Mouse (Mus musculus): Measurements from ENCODE around the gene Rnf141. TPM values are rescaled to one million over a fixed set of nuclear protein-coding genes. Genes with fewer than 3 reads are reported as not detected.

The Rnf141 gene
- polyA plus RNA-seq, 1 experiment from 2014 or later, result 20.1 TPM

DNA sequence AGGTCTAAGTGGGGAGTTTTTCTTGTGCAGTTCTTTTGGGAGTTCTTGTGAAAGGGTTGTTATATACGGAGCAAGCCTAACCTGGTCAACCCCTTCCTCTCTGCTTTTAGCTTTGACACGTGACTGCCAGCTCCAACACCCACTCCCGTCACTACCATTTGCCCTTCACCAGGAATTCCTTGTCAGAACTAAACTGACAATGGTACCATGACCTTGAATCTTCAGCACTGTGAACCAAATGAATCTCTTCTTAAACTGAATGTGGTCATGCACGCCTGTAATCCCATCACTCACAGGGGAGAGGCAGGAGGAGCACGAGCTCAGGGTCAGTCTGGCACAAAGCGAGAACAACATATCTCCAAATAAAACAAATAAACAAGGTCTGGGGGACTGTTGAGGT lies 22.9 kb upstream of the Rnf141 start:
- ATAC-seq (replicated peaks; ENCODE audit: low FRiP score, low read depth), result no peak
- no peak for TF ChIP-seq CTCF (IDR thresholded peaks at IDR 0.05; ENCODE audit: low read depth)
- H3K9me3 ChIP-seq (replicated peaks; ENCODE audit: low read length), result no peaks in the 10 kb centered on the region
- H3K4me3 ChIP-seq (replicated peaks; ENCODE audit: low read depth, low read length), result no peak overlapping the region
- no peak overlapping the region for H3K27ac ChIP-seq
- H3K27me3 ChIP-seq (ENCODE audit: insufficient read depth, low read length), result no peaks in the 10 kb centered on the region
- 81% methylated on average over 6 of the region's 6 CpGs for WGBS
- no peaks in the 10 kb centered on the region for H3K36me3 ChIP-seq (ENCODE audit: insufficient read depth, low read length)
- H3K4me1 ChIP-seq (replicated peaks; ENCODE audit: insufficient read depth, low read length), result no peaks in the 10 kb centered on the region
- no peak overlapping the region for H3K9ac ChIP-seq (ENCODE audit: low read depth, low read length)
- DNase-seq (ENCODE audit: low spot score), result no peak
- no peak overlapping the region for H3K4me2 ChIP-seq (ENCODE audit: low read length)

DNA sequence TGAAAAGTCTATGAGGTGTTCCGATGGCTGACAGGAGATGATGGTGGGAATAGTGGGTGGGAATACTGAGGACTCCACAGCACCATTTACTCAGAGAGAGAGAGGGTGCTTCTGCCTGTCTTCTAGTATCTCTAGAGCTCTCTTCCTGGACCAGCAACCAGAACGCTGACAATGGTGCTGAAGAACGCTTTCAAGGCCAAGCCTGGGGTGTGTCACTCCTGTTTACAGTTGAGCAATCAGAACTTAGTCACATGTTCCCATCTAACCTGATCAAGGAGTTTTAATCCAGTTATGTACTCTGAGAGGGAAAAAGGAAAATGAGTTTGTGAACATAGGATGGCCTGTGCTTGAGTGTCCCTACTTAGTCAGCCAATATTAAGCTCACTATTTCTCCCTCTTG lies 21.8 kb upstream of the Rnf141 start:
- no peak overlapping the region for H3K9ac ChIP-seq (ENCODE audit: low read depth, low read length)
- no peak overlapping the region for H3K27ac ChIP-seq
- H3K4me2 ChIP-seq (ENCODE audit: low read length), result no peak overlapping the region
- DNase-seq (ENCODE audit: low spot score) (no peak), ATAC-seq (replicated peaks; ENCODE audit: low FRiP score, low read depth) (no peak)
- no peaks in the 10 kb centered on the region for H3K4me1 ChIP-seq (replicated peaks; ENCODE audit: insufficient read depth, low read length)
- TF ChIP-seq CTCF (IDR thresholded peaks at IDR 0.05; ENCODE audit: low read depth), result no peak
- 89% methylated on average over 3 of the region's 3 CpGs for WGBS
- no peaks in the 10 kb centered on the region for H3K9me3 ChIP-seq (replicated peaks; ENCODE audit: low read length)
- no peak overlapping the region for H3K4me3 ChIP-seq (replicated peaks; ENCODE audit: low read depth, low read length)
- H3K36me3 ChIP-seq (ENCODE audit: insufficient read depth, low read length), result no peaks in the 10 kb centered on the region
- no peaks in the 10 kb centered on the region for H3K27me3 ChIP-seq (ENCODE audit: insufficient read depth, low read length)

DNA sequence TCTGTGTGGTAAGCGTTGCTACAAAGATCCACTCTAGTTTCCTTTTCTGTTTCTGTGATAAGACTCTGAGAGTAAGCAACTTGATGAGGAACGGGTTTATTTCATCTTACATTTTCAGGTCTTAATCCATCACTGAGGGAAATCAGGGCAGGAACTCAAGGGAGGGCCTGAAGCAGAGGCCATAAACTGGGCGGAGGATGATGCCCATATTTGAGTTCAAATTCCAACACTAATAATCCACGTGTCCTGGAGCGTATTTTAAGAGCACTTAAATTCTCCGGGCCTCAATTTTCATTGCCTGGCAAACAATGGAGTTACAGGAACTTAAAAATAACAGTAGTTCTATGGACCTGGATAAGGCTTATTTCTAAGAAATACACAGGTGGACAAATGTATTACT lies 21.3 kb upstream of the Rnf141 start:
- H3K4me2 ChIP-seq (ENCODE audit: low read length), result no peak overlapping the region
- 65% methylated on average over 6 of the region's 6 CpGs for WGBS
- H3K36me3 ChIP-seq (ENCODE audit: insufficient read depth, low read length), result no peaks in the 10 kb centered on the region

DNA sequence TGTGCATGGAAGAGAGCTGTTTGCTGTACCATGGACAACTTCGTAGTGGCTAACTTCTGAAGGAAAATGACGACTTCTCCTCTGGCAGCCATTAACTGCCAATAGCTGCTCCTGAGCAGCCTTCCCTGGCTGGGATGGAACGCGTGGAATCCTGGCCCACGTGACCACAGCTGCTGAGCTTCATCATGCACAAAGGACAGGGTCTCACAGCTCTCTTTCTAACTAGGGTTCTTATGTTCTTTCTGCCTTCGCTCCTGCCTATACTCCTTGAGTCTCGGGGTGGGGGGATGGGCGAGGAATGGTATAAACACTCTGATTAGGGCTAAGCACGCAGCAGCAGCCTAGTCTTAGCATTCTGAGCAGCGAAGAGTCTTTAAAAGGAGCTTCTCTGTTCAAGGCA lies 20.8 kb upstream of the Rnf141 start:
- Histone ChIP-seq H3K36me3 (ENCODE audit: insufficient read depth, low read length) (no peaks in the 10 kb centered on the region), H3K27ac (no peak overlapping the region), H3K27me3 (ENCODE audit: insufficient read depth, low read length) (no peaks in the 10 kb centered on the region), H3K9me3 (replicated peaks; ENCODE audit: low read length) (no peaks in the 10 kb centered on the region), H3K9ac (ENCODE audit: low read depth, low read length) (no peak overlapping the region), H3K4me1 (replicated peaks; ENCODE audit: insufficient read depth, low read length) (no peaks in the 10 kb centered on the region), H3K4me3 (replicated peaks; ENCODE audit: low read depth, low read length) (no peak overlapping the region), H3K4me2 (ENCODE audit: low read length) (no peak overlapping the region)
- WGBS, result 38% methylated on average over 10 of the region's 10 CpGs
- peak; percentile 31 for DNase-seq (ENCODE audit: low spot score)
- TF ChIP-seq CTCF (IDR thresholded peaks at IDR 0.05; ENCODE audit: low read depth), result no peak
- ATAC-seq (replicated peaks; ENCODE audit: low FRiP score, low read depth), result no peak

More for the DNA sequence above, 21.3 kb upstream of the Rnf141 start:
- ATAC-seq (replicated peaks; ENCODE audit: low FRiP score, low read depth), result no peak
- TF ChIP-seq CTCF (IDR thresholded peaks at IDR 0.05; ENCODE audit: low read depth), result no peak
- Histone ChIP-seq H3K4me3 (replicated peaks; ENCODE audit: low read depth, low read length) (no peak overlapping the region), H3K27ac (no peak overlapping the region), H3K9me3 (replicated peaks; ENCODE audit: low read length) (no peaks in the 10 kb centered on the region), H3K9ac (ENCODE audit: low read depth, low read length) (no peak overlapping the region), H3K27me3 (ENCODE audit: insufficient read depth, low read length) (no peaks in the 10 kb centered on the region), H3K4me1 (replicated peaks; ENCODE audit: insufficient read depth, low read length) (no peaks in the 10 kb centered on the region)
- no peak for DNase-seq (ENCODE audit: low spot score)

DNA sequence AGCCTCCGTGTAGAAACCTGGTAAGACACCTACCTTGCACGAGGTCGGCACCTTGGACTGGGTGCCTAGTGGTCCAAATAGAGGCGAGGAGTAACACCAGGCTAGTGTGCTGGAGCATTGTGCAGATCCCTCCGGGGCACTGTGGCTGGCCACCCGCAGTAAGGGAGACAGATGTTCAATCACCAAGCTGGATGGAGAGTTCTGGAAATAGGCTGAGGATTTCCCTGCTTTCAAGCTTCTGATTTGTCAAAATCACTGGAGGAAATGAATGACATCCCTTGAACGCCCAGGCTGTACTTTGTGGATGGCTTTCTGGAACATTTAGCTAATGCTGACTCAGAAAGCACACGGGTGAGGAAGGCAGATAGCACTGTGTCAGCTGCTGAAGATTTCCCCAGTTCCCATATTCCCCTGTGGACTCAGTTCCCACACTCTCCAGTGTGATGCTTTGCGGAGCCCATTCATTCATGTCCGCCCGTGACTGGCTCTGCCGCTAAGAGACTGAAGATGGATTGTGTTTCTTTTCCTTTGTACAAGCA lies 18.6 kb upstream of the Rnf141 start, which contains the start of gene Lyve1:
Gene Lyve1 (minus strand): TSS at position 489 of the 539 bp plus-strand sequence.
- no peak within 1 kb of the TSS for H3K27ac ChIP-seq
- no peak within 1 kb of the TSS for H3K9ac ChIP-seq (ENCODE audit: low read depth, low read length)
- no peak within 1 kb of the TSS for H3K4me3 ChIP-seq (replicated peaks; ENCODE audit: low read depth, low read length)
- no peak for TF ChIP-seq CTCF (IDR thresholded peaks at IDR 0.05; ENCODE audit: low read depth)
- no peaks in the 10 kb centered on the region for H3K36me3 ChIP-seq (ENCODE audit: insufficient read depth, low read length)
- H3K4me1 ChIP-seq (replicated peaks; ENCODE audit: insufficient read depth, low read length), result no peaks in the 10 kb centered on the region
- H3K9me3 ChIP-seq (replicated peaks; ENCODE audit: low read length), result no peaks in the 10 kb centered on the region
- DNase-seq (ENCODE audit: low spot score) (no peak), ATAC-seq (replicated peaks; ENCODE audit: low FRiP score, low read depth) (no peak)
- 57% methylated on average over 12 of the region's 12 CpGs for WGBS
- no peak within 1 kb of the TSS for H3K4me2 ChIP-seq (ENCODE audit: low read length)
- no peaks in the 10 kb centered on the region for H3K27me3 ChIP-seq (ENCODE audit: insufficient read depth, low read length)

DNA sequence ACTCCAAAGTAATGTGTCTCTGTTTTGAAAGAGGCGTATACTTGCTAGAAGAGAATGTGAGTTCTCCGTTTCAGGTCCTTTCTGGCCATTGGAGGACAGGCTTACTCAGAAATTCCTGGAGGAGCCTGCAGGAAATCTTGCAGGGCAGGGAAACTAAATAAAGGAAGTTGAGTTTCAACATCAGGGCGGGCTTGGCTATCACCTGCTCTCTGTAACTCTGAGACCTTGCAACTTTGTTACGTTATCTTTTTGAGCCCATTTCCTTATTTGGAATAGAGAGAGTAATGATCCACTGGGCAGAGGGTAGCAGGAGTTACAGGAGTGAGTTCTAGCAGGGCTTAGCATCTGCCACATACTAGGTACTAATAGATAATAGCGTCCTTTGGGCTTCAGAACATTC lies 15.9 kb upstream of the Rnf141 start:
- Histone ChIP-seq H3K4me1 (replicated peaks; ENCODE audit: insufficient read depth, low read length) (no peaks in the 10 kb centered on the region), H3K4me2 (ENCODE audit: low read length) (no peak overlapping the region), H3K9me3 (replicated peaks; ENCODE audit: low read length) (no peaks in the 10 kb centered on the region), H3K27ac (no peak overlapping the region), H3K4me3 (replicated peaks; ENCODE audit: low read depth, low read length) (no peak overlapping the region), H3K36me3 (ENCODE audit: insufficient read depth, low read length) (no peaks in the 10 kb centered on the region), H3K9ac (ENCODE audit: low read depth, low read length) (no peak overlapping the region), H3K27me3 (ENCODE audit: insufficient read depth, low read length) (no peaks in the 10 kb centered on the region)
- TF ChIP-seq CTCF (IDR thresholded peaks at IDR 0.05; ENCODE audit: low read depth), result no peak
- 34% methylated on average over 5 of the region's 5 CpGs for WGBS
- ATAC-seq (replicated peaks; ENCODE audit: low FRiP score, low read depth) (no peak), DNase-seq (ENCODE audit: low spot score) (no peak)

DNA sequence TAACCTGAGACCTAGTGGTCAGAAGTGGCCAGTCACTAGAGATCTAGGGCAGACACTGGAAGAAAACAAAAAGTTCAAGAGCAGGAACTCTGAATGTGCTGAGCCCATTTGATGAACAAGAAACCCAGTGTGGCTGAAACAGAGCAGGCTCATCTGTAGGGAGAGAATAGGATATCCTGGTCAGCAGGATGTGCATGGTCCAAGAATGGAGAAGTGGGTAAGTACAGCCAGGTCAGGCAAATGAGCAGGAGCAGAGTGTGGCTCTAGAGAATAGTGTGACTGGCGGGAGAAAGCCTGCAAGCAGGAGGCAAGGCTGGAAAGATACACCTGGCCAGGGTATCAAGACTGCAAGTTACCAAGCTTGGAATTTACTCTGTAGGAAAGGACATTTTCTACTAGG lies 11.3 kb upstream of the Rnf141 start:
- ATAC-seq (replicated peaks; ENCODE audit: low FRiP score, low read depth), result no peak
- 84% methylated on average over 1 of the region's 1 CpGs for WGBS
- TF ChIP-seq CTCF (IDR thresholded peaks at IDR 0.05; ENCODE audit: low read depth), result no peak
- H3K4me1 ChIP-seq (replicated peaks; ENCODE audit: insufficient read depth, low read length), result peaks cover 4% of the 10 kb centered on the region; the same call in 1 of the 2 replicates
- no peaks in the 10 kb centered on the region for H3K36me3 ChIP-seq (ENCODE audit: insufficient read depth, low read length)
- H3K4me3 ChIP-seq (replicated peaks; ENCODE audit: low read depth, low read length), result no peak overlapping the region
- no peak overlapping the region for H3K9ac ChIP-seq (ENCODE audit: low read depth, low read length)
- no peaks in the 10 kb centered on the region for H3K27me3 ChIP-seq (ENCODE audit: insufficient read depth, low read length)
- H3K4me2 ChIP-seq (ENCODE audit: low read length), result no peak overlapping the region
- no peak for DNase-seq (ENCODE audit: low spot score)
- no peaks in the 10 kb centered on the region for H3K9me3 ChIP-seq (replicated peaks; ENCODE audit: low read length)
- peak overlapping the region; percentile 54 for H3K27ac ChIP-seq

Data from kidney, postnatal 0 days (tissue).